Mouse (Mus musculus) neural tube, embryonic 15.5 days (tissue): ENCODE results near the gene Adam12. TPM values are rescaled to one million over a fixed set of nuclear protein-coding genes. Genes with fewer than 3 reads are reported as not detected.

Experiments used
- ATAC-seq: fragments of 200-750 bp; cut with Nextera tagmentation; 2 replicates; pipeline ENCODE4 v1.8.0; 2017; ENCODE audit warnings: mild to moderate bottlenecking, moderate TSS enrichment, moderate library complexity; ENCODE audit not compliant: low FRiP score
- H3K27ac ChIP-seq: fragments of 300-500 bp; sonication (generic); replicated peaks from 2 replicates; pipeline ENCODE4 v1.5.1; 2015; ENCODE audit warnings: mild to moderate bottlenecking, inconsistent platforms
- H3K27me3 ChIP-seq: fragments of 300-500 bp; sonication (generic); replicated peaks from 2 replicates; pipeline ENCODE4 v1.6.1; 2015; ENCODE audit warnings: inconsistent platforms
- H3K36me3 ChIP-seq: fragments of 300-500 bp; sonication (generic); 2 replicates; pipeline ENCODE4 v1.6.1; 2015; ENCODE audit warnings: inconsistent platforms
- H3K4me1 ChIP-seq: fragments of 300-500 bp; sonication (generic); 2 replicates; pipeline ENCODE4 v1.6.1; 2015; ENCODE audit warnings: inconsistent platforms
- H3K4me2 ChIP-seq: fragments of 300-500 bp; sonication (generic); 2 replicates; pipeline ENCODE4 v1.6.1; 2015; ENCODE audit warnings: inconsistent platforms, mild to moderate bottlenecking, moderate library complexity
- H3K4me3 ChIP-seq: fragments of 300-500 bp; sonication (generic); replicated peaks from 2 replicates; pipeline ENCODE4 v1.5.1; 2015; ENCODE audit warnings: mild to moderate bottlenecking, inconsistent platforms
- H3K9ac ChIP-seq: fragments of 300-500 bp; sonication (generic); replicated peaks from 2 replicates; pipeline ENCODE4 v1.6.1; 2015; ENCODE audit warnings: mild to moderate bottlenecking, inconsistent platforms
- H3K9me3 ChIP-seq: fragments of 300-500 bp; sonication (generic); replicated peaks from 2 replicates; pipeline ENCODE4 v1.6.1; 2016; ENCODE audit warnings: inconsistent platforms
- WGBS: fragments of 180-500 bp; shearing (Covaris S2); methylation state at CpG from one replicate; pipeline ENCODE4 v1.1.7; 2015; ENCODE audit warnings: mixed read lengths; 5-methylcytosine and 5-hydroxymethylcytosine counted together
- polyA plus RNA-seq: library from polyadenylated mRNA; unstranded; fragments of >200 nt; fragmentation: Nextera tagmentation; extraction: Ambion mirVana; gene quantifications from 2 replicates; pipeline ENCODE4 v1.2.1, GENCODE M21; 2015

The Adam12 gene
- polyA plus RNA-seq, 1 experiment from 2014 or later: 3.7 TPM

GRCm38 (mm10) chr7:133976388-133977122 is 255.4 kb downstream of the Adam12 start:
- 14% methylated on average over 8 of the region's 8 CpGs for WGBS
- no peaks in the 10 kb centered on the region for H3K9me3 ChIP-seq
- ATAC-seq: no peak
- no peak overlapping the region for H3K4me3 ChIP-seq
- H3K4me1 ChIP-seq: peaks cover 27% of the 10 kb centered on the region
- no peak overlapping the region for H3K9ac ChIP-seq
- H3K27ac ChIP-seq: 0 out of 2 replicates have a peak overlapping the region, but pooled peaks have one; percentile 37
- no peaks in the 10 kb centered on the region for H3K27me3 ChIP-seq
- no peaks in the 10 kb centered on the region for H3K36me3 ChIP-seq
- H3K4me2 ChIP-seq: 0 out of 2 replicates have a peak overlapping the region, but pooled peaks have one; percentile 5

- H3K4me2 ChIP-seq: no peak overlapping the region
- H3K9ac ChIP-seq: no peak overlapping the region
- H3K27me3 ChIP-seq: no peaks in the 10 kb centered on the region
- H3K36me3 ChIP-seq: no peaks in the 10 kb centered on the region
- peaks cover 10% of the 10 kb centered on the region for H3K4me1 ChIP-seq
- no peak for ATAC-seq
- no peaks in the 10 kb centered on the region for H3K9me3 ChIP-seq
- 94% methylated on average over 1 of the region's 1 CpGs for WGBS
- H3K4me3 ChIP-seq: no peak overlapping the region
- no peak overlapping the region for H3K27ac ChIP-seq
Observed at GRCm38 (mm10) chr7:133971086-133971485, 260.9 kb downstream of the Adam12 start.

- Histone ChIP-seq H3K9me3 (no peaks in the 10 kb centered on the region), H3K36me3 (no peaks in the 10 kb centered on the region), H3K4me1 (peaks cover 6% of the 10 kb centered on the region; the same call in 1 of the 2 replicates), H3K9ac (no peak overlapping the region), H3K27ac (no peak overlapping the region), H3K27me3 (no peaks in the 10 kb centered on the region), H3K4me3 (no peak overlapping the region), H3K4me2 (no peak overlapping the region)
- ATAC-seq: no peak
- 79% methylated on average over 5 of the region's 5 CpGs for WGBS
Observed at GRCm38 (mm10) chr7:133970407-133970806, 261.5 kb downstream of the Adam12 start.

- Histone ChIP-seq H3K4me1 (peaks cover 6% of the 10 kb centered on the region; the same call in 1 of the 2 replicates), H3K4me3 (no peak overlapping the region), H3K4me2 (no peak overlapping the region), H3K27me3 (no peaks in the 10 kb centered on the region), H3K27ac (no peak overlapping the region), H3K9ac (no peak overlapping the region), H3K36me3 (no peaks in the 10 kb centered on the region), H3K9me3 (no peaks in the 10 kb centered on the region)
- ATAC-seq: no peak
- 46% methylated on average over 5 of the region's 5 CpGs for WGBS
Observed at GRCm38 (mm10) chr7:133967906-133968305, 264.0 kb downstream of the Adam12 start.

- peaks cover 6% of the 10 kb centered on the region; the same call in 1 of the 2 replicates for H3K4me1 ChIP-seq
- WGBS: 72% methylated on average over 8 of the region's 8 CpGs
- no peak overlapping the region for H3K27ac ChIP-seq
- ATAC-seq: no peak
- no peaks in the 10 kb centered on the region for H3K9me3 ChIP-seq
- no peak overlapping the region for H3K4me2 ChIP-seq
- H3K4me3 ChIP-seq: no peak overlapping the region
- H3K27me3 ChIP-seq: no peaks in the 10 kb centered on the region
- no peak overlapping the region for H3K9ac ChIP-seq
- no peaks in the 10 kb centered on the region for H3K36me3 ChIP-seq
Observed at GRCm38 (mm10) chr7:133963501-133963900, 268.4 kb downstream of the Adam12 start.

- WGBS: 70% methylated on average over 4 of the region's 4 CpGs
- no peak overlapping the region for H3K4me3 ChIP-seq
- H3K4me1 ChIP-seq: no peaks in the 10 kb centered on the region
- H3K36me3 ChIP-seq: no peaks in the 10 kb centered on the region
- H3K4me2 ChIP-seq: no peak overlapping the region
- H3K9me3 ChIP-seq: no peaks in the 10 kb centered on the region
- no peaks in the 10 kb centered on the region for H3K27me3 ChIP-seq
- H3K27ac ChIP-seq: no peak overlapping the region
- ATAC-seq: no peak
- no peak overlapping the region for H3K9ac ChIP-seq
Observed at GRCm38 (mm10) chr7:133959200-133959599, 272.7 kb downstream of the Adam12 start.

GRCm38 (mm10) chr7:133957873-133958272 is 274.1 kb downstream of the Adam12 start:
- Histone ChIP-seq H3K9ac (no peak overlapping the region), H3K4me2 (no peak overlapping the region), H3K4me3 (no peak overlapping the region), H3K27me3 (no peaks in the 10 kb centered on the region), H3K4me1 (no peaks in the 10 kb centered on the region), H3K9me3 (no peaks in the 10 kb centered on the region), H3K27ac (no peak overlapping the region), H3K36me3 (no peaks in the 10 kb centered on the region)
- WGBS: 24% methylated on average over 2 of the region's 2 CpGs
- ATAC-seq: no peak

- Histone ChIP-seq H3K27me3 (no peaks in the 10 kb centered on the region), H3K4me2 (no peak overlapping the region), H3K4me3 (no peak overlapping the region), H3K4me1 (no peaks in the 10 kb centered on the region), H3K27ac (no peak overlapping the region), H3K9ac (no peak overlapping the region), H3K9me3 (no peaks in the 10 kb centered on the region), H3K36me3 (no peaks in the 10 kb centered on the region)
- ATAC-seq: no peak
- WGBS: 65% methylated on average over 9 of the region's 9 CpGs
Observed at GRCm38 (mm10) chr7:133954111-133955091, 277.5 kb downstream of the Adam12 start.

GRCm38 (mm10) chr7:133951777-133952545 is 280.0 kb downstream of the Adam12 start:
- Histone ChIP-seq H3K4me1 (no peaks in the 10 kb centered on the region), H3K4me3 (no peak overlapping the region), H3K9me3 (no peaks in the 10 kb centered on the region), H3K36me3 (no peaks in the 10 kb centered on the region), H3K4me2 (no peak overlapping the region), H3K9ac (no peak overlapping the region), H3K27ac (no peak overlapping the region), H3K27me3 (no peaks in the 10 kb centered on the region)
- 78% methylated on average over 14 of the region's 14 CpGs for WGBS
- ATAC-seq: no peak

- 28% methylated on average over 2 of the region's 2 CpGs for whole genome bisulfite sequencing
- no peak overlapping the region for H3K4me3 ChIP-seq
- no peak for ATAC-seq
Observed at GRCm38 (mm10) chr7:133947360-133947759, 284.6 kb downstream of the Adam12 start.

GRCm38 (mm10) chr7:133946757-133947345 is 285.1 kb downstream of the Adam12 start:
- Histone ChIP-seq H3K4me3 (no peak overlapping the region), H3K9ac (no peak overlapping the region), H3K4me2 (no peak overlapping the region), H3K27ac (no peak overlapping the region), H3K9me3 (no peaks in the 10 kb centered on the region), H3K27me3 (no peaks in the 10 kb centered on the region), H3K4me1 (no peaks in the 10 kb centered on the region), H3K36me3 (no peaks in the 10 kb centered on the region)
- no peak for ATAC-seq
- WGBS: 12% methylated on average over 2 of the region's 2 CpGs

More at GRCm38 (mm10) chr7:133947360-133947759, 284.6 kb downstream of the Adam12 start:
- no peaks in the 10 kb centered on the region for H3K36me3 ChIP-seq
- H3K4me2 ChIP-seq: no peak overlapping the region
- no peak overlapping the region for H3K27ac ChIP-seq
- no peaks in the 10 kb centered on the region for H3K4me1 ChIP-seq
- no peaks in the 10 kb centered on the region for H3K27me3 ChIP-seq
- no peak overlapping the region for H3K9ac ChIP-seq
- no peaks in the 10 kb centered on the region for H3K9me3 ChIP-seq
